Mouse (Mus musculus): ENCODE results near the gene Arl2bp. TPM values are rescaled to one million over a fixed set of nuclear protein-coding genes. Genes with fewer than 3 reads are reported as not detected.

The Arl2bp gene
- total RNA-seq, 1 experiment from 2014 or later, result 126 TPM

GRCm38 (mm10) chr8:94694701-94695100 is 28.3 kb downstream of the Arl2bp start:
- no peak for ATAC-seq (replicated peaks; ENCODE audit: low read depth, poor library complexity, severe bottlenecking)

- peak; percentile 40 for ATAC-seq (replicated peaks; ENCODE audit: low read depth, poor library complexity, severe bottlenecking)
These were observed 29.1 kb downstream of the Arl2bp start for GRCm38 (mm10) chr8:94695341-94695993.

GRCm38 (mm10) chr8:94695994-94696384 is 29.6 kb downstream of the Arl2bp start, which contains the start of gene Pllp:
Gene Pllp, minus strand, starts transcription at chr8:94696278.
- peak; percentile 70 for ATAC-seq (replicated peaks; ENCODE audit: low read depth, poor library complexity, severe bottlenecking)

GRCm38 (mm10) chr8:94696566-94696965 is 30.2 kb downstream of the Arl2bp start:
- no peak for ATAC-seq (replicated peaks; ENCODE audit: low read depth, poor library complexity, severe bottlenecking)

- ATAC-seq (replicated peaks; ENCODE audit: low read depth, poor library complexity, severe bottlenecking), result no peak
These were observed 31.6 kb downstream of the Arl2bp start for GRCm38 (mm10) chr8:94697956-94698355.

- ATAC-seq (replicated peaks; ENCODE audit: low read depth, poor library complexity, severe bottlenecking), result no peak
These were observed 33.0 kb downstream of the Arl2bp start for GRCm38 (mm10) chr8:94699366-94699765.

GRCm38 (mm10) chr8:94700421-94700935 is 34.1 kb downstream of the Arl2bp start:
- ATAC-seq (replicated peaks; ENCODE audit: low read depth, poor library complexity, severe bottlenecking), result no peak

- ATAC-seq (replicated peaks; ENCODE audit: low read depth, poor library complexity, severe bottlenecking), result no peak
These were observed 35.8 kb downstream of the Arl2bp start for GRCm38 (mm10) chr8:94702156-94702555.

- ATAC-seq (replicated peaks; ENCODE audit: low read depth, poor library complexity, severe bottlenecking), result peak; percentile 62
These were observed 36.7 kb downstream of the Arl2bp start for GRCm38 (mm10) chr8:94702844-94703813.

GRCm38 (mm10) chr8:94703972-94704668 is 37.7 kb downstream of the Arl2bp start:
- peak; percentile 68 for ATAC-seq (replicated peaks; ENCODE audit: low read depth, poor library complexity, severe bottlenecking)

- ATAC-seq (replicated peaks; ENCODE audit: low read depth, poor library complexity, severe bottlenecking), result no peak
These were observed 38.2 kb downstream of the Arl2bp start for GRCm38 (mm10) chr8:94704669-94704984.

GRCm38 (mm10) chr8:94705581-94706245 is 39.3 kb downstream of the Arl2bp start:
- no peak for ATAC-seq (replicated peaks; ENCODE audit: low read depth, poor library complexity, severe bottlenecking)

- ATAC-seq (replicated peaks; ENCODE audit: low read depth, poor library complexity, severe bottlenecking), result no peak
These were observed 40.5 kb downstream of the Arl2bp start for GRCm38 (mm10) chr8:94706732-94707395.

- ATAC-seq (replicated peaks; ENCODE audit: low read depth, poor library complexity, severe bottlenecking), result no peak
These were observed 43.9 kb downstream of the Arl2bp start for GRCm38 (mm10) chr8:94710336-94710735.

- peak; percentile 83 for ATAC-seq (replicated peaks; ENCODE audit: low read depth, poor library complexity, severe bottlenecking)
These were observed 44.8 kb downstream of the Arl2bp start for GRCm38 (mm10) chr8:94711160-94711718.

GRCm38 (mm10) chr8:94714556-94714955 is 48.2 kb downstream of the Arl2bp start:
- no peak for ATAC-seq (replicated peaks; ENCODE audit: low read depth, poor library complexity, severe bottlenecking)

- ATAC-seq (replicated peaks; ENCODE audit: low read depth, poor library complexity, severe bottlenecking), result no peak
These were observed 49.5 kb downstream of the Arl2bp start for GRCm38 (mm10) chr8:94715871-94716270.

GRCm38 (mm10) chr8:94716841-94717240 is 50.4 kb downstream of the Arl2bp start:
- no peak for ATAC-seq (replicated peaks; ENCODE audit: low read depth, poor library complexity, severe bottlenecking)

Measured in common myeloid progenitor, adult 5-6 weeks (primary cell).